Mouse (Mus musculus) G1E (cell line): ENCODE data around the gene Tbc1d9. TPM values are rescaled to one million over a fixed set of nuclear protein-coding genes. Genes with fewer than 3 reads are reported as not detected.

Experiments used
- ATAC-seq: 2 replicates; pipeline ENCODE4 v1.8.0; 2016; ENCODE audit warnings: mild to moderate bottlenecking; ENCODE audit not compliant: insufficient number of reproducible peaks, poor library complexity, low FRiP score, severe bottlenecking; ENCODE audit errors: extremely low read depth
- DNase-seq: peaks from one replicate; pipeline ENCODE4 v3.0.0; 2012; ENCODE audit warnings: low spot score
- H3K27me3 ChIP-seq: 2 replicates; pipeline ENCODE4 v1.6.1; 2012; ENCODE audit warnings: mild to moderate bottlenecking, low read length, inconsistent platforms; ENCODE audit not compliant: insufficient read depth
- H3K36me3 ChIP-seq: replicated peaks from 2 replicates; pipeline ENCODE3; 2012; ENCODE audit warnings: mild to moderate bottlenecking, inconsistent platforms
- H3K4me1 ChIP-seq: 2 replicates; pipeline ENCODE4 v1.6.1; 2012; ENCODE audit warnings: low read depth, low read length, inconsistent platforms, mixed read lengths; ENCODE audit not compliant: insufficient read depth
- H3K4me3 ChIP-seq: 2 replicates; pipeline ENCODE4 v1.5.1; 2012; ENCODE audit warnings: low read depth, mild to moderate bottlenecking, inconsistent platforms, low read length, moderate library complexity, mixed read lengths
- H3K9me3 ChIP-seq: replicated peaks from 2 replicates; pipeline ENCODE4 v1.6.1; 2012; ENCODE audit warnings: inconsistent platforms
- CTCF ChIP-seq: IDR thresholded peaks from 2 replicates; pipeline ENCODE4 v1.5.1; 2012; ENCODE audit warnings: low read depth, low read length, inconsistent platforms, mixed read lengths
- GATA1 ChIP-seq: IDR thresholded peaks from 2 replicates; pipeline ENCODE4 v1.6.1; 2012; ENCODE audit warnings: borderline replicate concordance, low read length, inconsistent platforms, mixed read lengths
- GATA2 ChIP-seq: IDR thresholded peaks from 2 replicates; pipeline ENCODE4 v1.6.1; 2012; ENCODE audit warnings: low read depth, low read length, inconsistent platforms, borderline replicate concordance
- POLR2AphosphoS5 ChIP-seq: IDR thresholded peaks from 2 replicates; pipeline ENCODE4 v1.6.1; 2012; ENCODE audit warnings: low read depth, low read length, inconsistent platforms; ENCODE audit not compliant: insufficient replicate concordance
- TAL1 ChIP-seq: conservative IDR thresholded peaks from 2 replicates; pipeline ENCODE4 v1.6.1; 2012; ENCODE audit warnings: low read depth, low read length, inconsistent platforms, mixed read lengths
- polyA plus RNA-seq: library from polyadenylated mRNA; stranded (reverse); fragments of >175 nt; gene quantifications from 2 replicates; pipeline ENCODE4 v1.2.3, GENCODE M21; 2012
- total RNA-seq, 2 experiments: library from RNA; stranded (forward) in 1 of 2; stranded (reverse) in 1 of 2; fragments of 200-1000 nt in 1 of 2; fragments of >200 nt in 1 of 2; fragmentation: Nextera tagmentation in 1 of 2; gene quantifications; 2 replicates each; pipeline ENCODE4 v1.2.3; 2014 to 2017

The Tbc1d9 gene
- total and polyA plus RNA-seq, 3 experiments: 0.05 TPM; not detected in 2

- TF ChIP-seq TAL1 (no peak), GATA1 (no peak), CTCF (no peak), POLR2AphosphoS5 (no peak), GATA2 (no peak)
- no peaks in the 10 kb centered on the region for H3K4me1 ChIP-seq
- H3K9me3 ChIP-seq: no peaks in the 10 kb centered on the region
- no peaks in the 10 kb centered on the region for H3K27me3 ChIP-seq
- no peaks in the 10 kb centered on the region for H3K36me3 ChIP-seq
- DNase-seq (no peak), ATAC-seq (no peak)
- H3K4me3 ChIP-seq: no peak overlapping the region
These were observed 16.0 kb upstream of the Tbc1d9 start for GRCm38 (mm10) chr8:83149124-83149523.

GRCm38 (mm10) chr8:83152055-83152454 is 13.1 kb upstream of the Tbc1d9 start:
- DNase-seq (no peak), ATAC-seq (no peak)
- no peak for TF ChIP-seq POLR2AphosphoS5
- no peak for TF ChIP-seq CTCF
- H3K36me3 ChIP-seq: no peaks in the 10 kb centered on the region
- H3K9me3 ChIP-seq: no peaks in the 10 kb centered on the region
- H3K4me1 ChIP-seq: no peaks in the 10 kb centered on the region
- no peaks in the 10 kb centered on the region for H3K27me3 ChIP-seq
- no peak overlapping the region for H3K4me3 ChIP-seq

- H3K27me3 ChIP-seq: no peaks in the 10 kb centered on the region
- DNase-seq: no peak
- H3K36me3 ChIP-seq: no peaks in the 10 kb centered on the region
- TF ChIP-seq CTCF (no peak), GATA2 (no peak), POLR2AphosphoS5 (no peak), GATA1 (no peak), TAL1 (no peak)
- no peaks in the 10 kb centered on the region for H3K9me3 ChIP-seq
- H3K4me1 ChIP-seq: no peaks in the 10 kb centered on the region
- H3K4me3 ChIP-seq: no peak overlapping the region
- ATAC-seq: no peak
These were observed 12.7 kb upstream of the Tbc1d9 start for GRCm38 (mm10) chr8:83152470-83152869.

GRCm38 (mm10) chr8:83155110-83155509 is 10.0 kb upstream of the Tbc1d9 start:
- no peaks in the 10 kb centered on the region for H3K27me3 ChIP-seq
- no peaks in the 10 kb centered on the region for H3K9me3 ChIP-seq
- no peak for DNase-seq
- no peak overlapping the region for H3K4me3 ChIP-seq
- no peaks in the 10 kb centered on the region for H3K36me3 ChIP-seq
- ATAC-seq: no peak
- H3K4me1 ChIP-seq: no peaks in the 10 kb centered on the region
- TF ChIP-seq GATA1: no peak
- TF ChIP-seq TAL1: no peak
- no peak for TF ChIP-seq GATA2
- no peak for TF ChIP-seq POLR2AphosphoS5
- TF ChIP-seq CTCF: no peak

GRCm38 (mm10) chr8:83158971-83159370 is 6.2 kb upstream of the Tbc1d9 start:
- H3K36me3 ChIP-seq: no peaks in the 10 kb centered on the region
- TF ChIP-seq GATA2: no peak
- TF ChIP-seq GATA1: no peak
- TF ChIP-seq CTCF: no peak
- TF ChIP-seq POLR2AphosphoS5: no peak
- no peak for TF ChIP-seq TAL1
- no peaks in the 10 kb centered on the region for H3K9me3 ChIP-seq
- H3K4me3 ChIP-seq: no peak overlapping the region
- no peak for DNase-seq
- H3K27me3 ChIP-seq: no peaks in the 10 kb centered on the region
- ATAC-seq: no peak
- H3K4me1 ChIP-seq: no peaks in the 10 kb centered on the region

GRCm38 (mm10) chr8:83159615-83160014 is 5.5 kb upstream of the Tbc1d9 start:
- ATAC-seq: no peak
- no peak for DNase-seq
- TF ChIP-seq TAL1: no peak
- TF ChIP-seq GATA1: no peak
- TF ChIP-seq POLR2AphosphoS5: no peak
- no peak for TF ChIP-seq CTCF
- no peak for TF ChIP-seq GATA2
- Histone ChIP-seq H3K36me3 (no peaks in the 10 kb centered on the region), H3K4me1 (no peaks in the 10 kb centered on the region), H3K27me3 (no peaks in the 10 kb centered on the region), H3K9me3 (no peaks in the 10 kb centered on the region), H3K4me3 (no peak overlapping the region)

- DNase-seq: no peak
These were observed 4.5 kb upstream of the Tbc1d9 start for GRCm38 (mm10) chr8:83160613-83161012.

More at GRCm38 (mm10) chr8:83160613-83161012, 4.5 kb upstream of the Tbc1d9 start:
- Histone ChIP-seq H3K36me3 (no peaks in the 10 kb centered on the region), H3K4me1 (no peaks in the 10 kb centered on the region), H3K27me3 (peaks cover 6% of the 10 kb centered on the region; the same call in 1 of the 2 replicates), H3K4me3 (no peak overlapping the region), H3K9me3 (0 out of 2 replicates have a peak, but pooled peaks cover 2% of the 10 kb centered on the region)
- ATAC-seq: no peak
- TF ChIP-seq GATA1: no peak
- TF ChIP-seq POLR2AphosphoS5: no peak
